Mouse (Mus musculus) retina, postnatal 1 day (tissue): ENCODE data around the gene Pja2.
A peak's percentile ranks its signal among the peaks of the same experiment; 100 is the strongest.
"Not testable (repeated sequence)": the region's sequence is repeated elsewhere in the genome, so short reads cannot be mapped to it uniquely, and the experiment has no call there.

Experiments
- DNase-seq: peaks from one replicate; pipeline ENCODE4 v3.0.0-alpha.2; 2012

The Pja2 gene

GRCm38 (mm10) chr17:64277649-64278212 lies 54.0 kb downstream of the Pja2 start:
- peak; percentile 31 for DNase-seq

GRCm38 (mm10) chr17:64276666-64277065 lies 55.0 kb downstream of the Pja2 start:
- no peak for DNase-seq

GRCm38 (mm10) chr17:64275188-64275587 lies 56.5 kb downstream of the Pja2 start:
- DNase-seq: no peak

- no peak for DNase-seq
Measured at GRCm38 (mm10) chr17:64274341-64275105, 57.2 kb downstream of the Pja2 start.

- no peak for DNase-seq
Measured at GRCm38 (mm10) chr17:64260571-64260970, 71.1 kb downstream of the Pja2 start.

GRCm38 (mm10) chr17:64248246-64248645 lies 83.5 kb downstream of the Pja2 start:
- DNase-seq: no peak

GRCm38 (mm10) chr17:64242898-64243297 lies 88.8 kb downstream of the Pja2 start:
- no peak for DNase-seq

GRCm38 (mm10) chr17:64242310-64242859 lies 89.3 kb downstream of the Pja2 start:
- no peak for DNase-seq

- DNase-seq: no peak
Measured at GRCm38 (mm10) chr17:64241544-64242292, 90.0 kb downstream of the Pja2 start.

GRCm38 (mm10) chr17:64232134-64232533 lies 99.6 kb downstream of the Pja2 start:
- no peak for DNase-seq

GRCm38 (mm10) chr17:64231637-64232036 lies 100.1 kb downstream of the Pja2 start:
- not testable (repeated sequence) for DNase-seq

GRCm38 (mm10) chr17:64231172-64231571 lies 100.5 kb downstream of the Pja2 start:
- DNase-seq: no peak
